16 mouse cellular contexts compared by ENCODE assay signal in the genomic region with DNA sequence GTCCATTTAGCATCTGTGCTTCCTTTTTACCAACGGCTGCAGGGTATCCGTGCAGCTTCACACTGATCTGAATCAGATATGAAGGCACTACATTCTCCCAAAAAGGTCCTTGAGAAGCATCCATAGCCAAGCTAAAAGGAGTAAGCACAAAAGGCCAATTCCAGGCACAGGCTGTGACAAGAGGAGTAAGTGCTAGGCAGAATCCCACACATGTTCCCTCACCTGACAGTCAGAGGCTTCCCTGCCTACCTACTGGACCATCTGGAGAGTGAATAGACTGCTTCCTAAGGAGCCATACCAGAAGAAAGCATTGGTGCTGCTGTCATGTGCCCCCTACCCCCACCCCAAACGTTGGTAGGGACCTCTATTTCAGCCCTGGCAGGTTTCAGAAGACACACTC.
"Had no signal": no experiment of that assay in that cellular context is flagged by ENCODE, and none has a peak within 500 bp of the region (broad histone marks: within the 10 kb centered on the region; RNA-seq: fewer than 3 reads in every experiment).

No protein-coding gene starts in this region.

- ATAC-seq: liver, postnatal 0 days; lung, postnatal 0 days; midbrain, embryonic 15.5 days had no signal

- H3K9ac ChIP-seq: kidney, embryonic 15.5 days; liver, embryonic 14.5 days; liver, postnatal 0 days; lung, embryonic 14.5 days; midbrain, embryonic 12.5 days; midbrain, embryonic 15.5 days; neural tube, embryonic 12.5 days; neural tube, embryonic 15.5 days had no signal

- H3K9me3 ChIP-seq: kidney, embryonic 15.5 days; midbrain, embryonic 12.5 days; midbrain, embryonic 15.5 days; neural tube, embryonic 12.5 days; neural tube, embryonic 15.5 days had no signal

- H3K36me3 ChIP-seq: kidney, embryonic 15.5 days; midbrain, embryonic 12.5 days; midbrain, embryonic 15.5 days; neural tube, embryonic 12.5 days; neural tube, embryonic 15.5 days had no signal

- H3K27ac ChIP-seq: kidney, embryonic 15.5 days; left cerebral cortex, adult 2 months; liver, embryonic 14.5 days; macrophage; midbrain, embryonic 12.5 days; midbrain, embryonic 15.5 days; neural tube, embryonic 12.5 days; neural tube, embryonic 15.5 days had no signal

- H3K27me3 ChIP-seq: kidney, embryonic 15.5 days; midbrain, embryonic 12.5 days; midbrain, embryonic 15.5 days; neural tube, embryonic 12.5 days; neural tube, embryonic 15.5 days had no signal

- H3K4me2 ChIP-seq: kidney, embryonic 15.5 days; lung, embryonic 14.5 days; midbrain, embryonic 12.5 days; midbrain, embryonic 15.5 days; neural tube, embryonic 12.5 days; neural tube, embryonic 15.5 days had no signal

- H3K4me3 ChIP-seq: kidney, embryonic 15.5 days; left cerebral cortex, adult 2 months; midbrain, embryonic 12.5 days; midbrain, embryonic 15.5 days; neural tube, embryonic 12.5 days; neural tube, embryonic 15.5 days had no signal

- DNase-seq: kidney, postnatal 10 days; kidney, postnatal 36 days; layer of hippocampus, postnatal 36 days; liver, postnatal 0 days; lung, embryonic 14.5 days; thymus, adult 18-20 months; thymus, postnatal 36 days had no signal

- H3K4me1 ChIP-seq: kidney, embryonic 15.5 days; midbrain, embryonic 12.5 days; midbrain, embryonic 15.5 days; neural tube, embryonic 12.5 days; neural tube, embryonic 15.5 days had no signal
